In the genomic region with DNA sequence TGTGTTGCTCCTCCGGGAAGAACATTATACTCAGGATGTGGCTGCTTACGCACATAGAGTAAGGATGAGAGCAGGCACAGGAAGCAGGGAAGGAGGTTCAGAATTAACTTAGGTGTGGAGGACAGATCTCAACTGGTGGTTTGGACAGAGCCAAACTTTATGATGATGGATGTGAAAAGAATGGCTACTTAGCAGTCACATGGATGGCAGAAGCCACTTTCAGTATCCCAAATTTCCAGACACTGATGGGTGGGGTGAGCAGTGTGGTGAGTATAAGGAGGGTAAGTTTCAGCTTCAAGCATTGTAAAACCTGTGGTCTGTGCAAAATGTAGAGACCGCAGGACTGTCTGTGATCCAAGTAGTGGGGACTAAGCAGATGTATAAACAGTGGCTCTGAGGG, we compare ENCODE assay signal across 16 mouse cellular contexts.
"Had no signal": no experiment of that assay in that cellular context is flagged by ENCODE, and none has a peak within 500 bp of the region (broad histone marks: within the 10 kb centered on the region; RNA-seq: fewer than 3 reads in every experiment).

No protein-coding gene starts in this region.

- H3K4me1 ChIP-seq: neural tube, embryonic 13.5 days; neural tube, embryonic 15.5 days; stomach, embryonic 15.5 days had no signal

- DNase-seq: retina, postnatal 1 day; right cerebral cortex, adult 18-20 months; right cerebral cortex, postnatal 14 days; right cerebral cortex, postnatal 25 days; right cerebral cortex, postnatal 4 days; spleen, adult 18-20 months; thymus, adult 18-20 months; thymus, adult 2 months; thymus, postnatal 14 days; thymus, postnatal 25 days; thymus, postnatal 36 days; thymus, postnatal 4 days had no signal

- H3K27me3 ChIP-seq: neural tube, embryonic 13.5 days; neural tube, embryonic 15.5 days; stomach, embryonic 15.5 days had no signal

- H3K4me2 ChIP-seq: neural tube, embryonic 13.5 days; neural tube, embryonic 15.5 days; stomach, embryonic 15.5 days had no signal

- H3K9ac ChIP-seq: neural tube, embryonic 13.5 days; neural tube, embryonic 15.5 days; stomach, embryonic 15.5 days had no signal

- H3K9me3 ChIP-seq: neural tube, embryonic 13.5 days; neural tube, embryonic 15.5 days; stomach, embryonic 15.5 days had no signal

- H3K36me3 ChIP-seq: neural tube, embryonic 13.5 days; neural tube, embryonic 15.5 days; stomach, embryonic 15.5 days had no signal

- H3K27ac ChIP-seq: neural tube, embryonic 13.5 days; neural tube, embryonic 15.5 days; stomach, embryonic 15.5 days; stomach, postnatal 0 days had no signal

- H3K4me3 ChIP-seq: neural tube, embryonic 13.5 days; neural tube, embryonic 15.5 days; stomach, embryonic 15.5 days had no signal
